Mouse (Mus musculus) MEL (cell line): Measurements from ENCODE around the gene Daam1. TPM values are rescaled to one million over a fixed set of nuclear protein-coding genes. Genes with fewer than 3 reads are reported as not detected.

Source experiments
- DNase-seq: peaks from one replicate; pipeline ENCODE4 v3.0.0; 2011; ENCODE audit warnings: low read depth, low spot score
- H3K27ac ChIP-seq: 2 replicates; pipeline ENCODE4 v1.5.1; 2012; ENCODE audit warnings: low read depth, mild to moderate bottlenecking, control low read depth, low read length, moderate library complexity; ENCODE audit not compliant: control insufficient read depth
- H3K27me3 ChIP-seq, 2 experiments: fragments of 150-350 bp in 1 of 2; sonication (generic) in 1 of 2; 2 replicates each; pipeline ENCODE4 v1.6.1; 2012; ENCODE audit warnings: low read length in 2 of 2, mild to moderate bottlenecking in 2 of 2, improper control_type of control experiment in 1 of 2, moderate library complexity in 1 of 2; ENCODE audit not compliant: insufficient read depth in 2 of 2, control insufficient read depth in 1 of 2
- H3K36me3 ChIP-seq, 2 experiments: 2 replicates each; pipeline ENCODE4 v1.6.1; 2012 to 2014; ENCODE audit warnings: low read length in 2 of 2, improper control_type of control experiment in 1 of 2, inconsistent platforms in 1 of 2, mild to moderate bottlenecking in 1 of 2; ENCODE audit not compliant: insufficient read depth in 2 of 2, control insufficient read depth in 1 of 2
- H3K4me1 ChIP-seq, 2 experiments: fragments of 150-350 bp in 1 of 2; sonication (generic) in 1 of 2; 2 replicates each; pipeline ENCODE4 v1.6.1; 2012; ENCODE audit warnings: low read length in 2 of 2, improper control_type of control experiment in 1 of 2, mild to moderate bottlenecking in 1 of 2; ENCODE audit not compliant: insufficient read depth in 2 of 2, control insufficient read depth in 1 of 2
- H3K4me3 ChIP-seq, 2 experiments: fragments of 150-350 bp in 1 of 2; sonication (generic) in 1 of 2; 2 replicates each; pipeline ENCODE4 v1.5.1; 2012; ENCODE audit warnings: low read depth in 2 of 2, low read length in 2 of 2, mild to moderate bottlenecking in 2 of 2, moderate library complexity in 2 of 2, control low read depth in 1 of 2, improper control_type of control experiment in 1 of 2; ENCODE audit not compliant: control insufficient read depth in 1 of 2, insufficient read depth in 1 of 2
- H3K79me2 ChIP-seq: 2 replicates; pipeline ENCODE4 v1.6.1; 2012; ENCODE audit warnings: mild to moderate bottlenecking, low read length, moderate library complexity; ENCODE audit not compliant: control insufficient read depth, poor library complexity, insufficient read depth
- H3K9ac ChIP-seq: 2 replicates; pipeline ENCODE4 v1.6.1; 2012; ENCODE audit warnings: low read depth, mild to moderate bottlenecking, control low read depth, low read length, moderate library complexity; ENCODE audit not compliant: control insufficient read depth, poor library complexity, severe bottlenecking
- H3K9me3 ChIP-seq: fragments of 150-350 bp; sonication (generic); replicated peaks from 2 replicates; pipeline ENCODE4 v1.6.1; 2012; ENCODE audit warnings: mild to moderate bottlenecking, low read length, improper control_type of control experiment, moderate library complexity; ENCODE audit not compliant: insufficient read depth
- CHD1 ChIP-seq: IDR thresholded peaks from 2 replicates; pipeline ENCODE4 v1.6.1; 2012; ENCODE audit warnings: low read depth, mild to moderate bottlenecking, inconsistent platforms, low read length, improper control_type of control experiment
- CHD2 ChIP-seq: IDR thresholded peaks from 2 replicates; pipeline ENCODE4 v1.6.1; 2011; ENCODE audit warnings: low read length, improper control_type of control experiment
- CTCF ChIP-seq, 3 experiments: IDR thresholded peaks in 2 of 3; conservative IDR thresholded peaks in 1 of 3; 2 replicates each; pipeline ENCODE4 v1.5.1; 2011 to 2012; ENCODE audit warnings: low read length in 3 of 3, low read depth in 2 of 3, mild to moderate bottlenecking in 2 of 3, improper control_type of control experiment in 1 of 3, inconsistent platforms in 1 of 3, mixed read lengths in 1 of 3, moderate library complexity in 1 of 3; ENCODE audit not compliant: control insufficient read depth in 1 of 3, insufficient read depth in 1 of 3, poor library complexity in 1 of 3, severe bottlenecking in 1 of 3
- E2F4 ChIP-seq: IDR thresholded peaks from 2 replicates; pipeline ENCODE4 v1.6.1; 2011; ENCODE audit warnings: low read depth, low read length, improper control_type of control experiment, borderline replicate concordance
- ELF1 ChIP-seq: IDR thresholded peaks from 2 replicates; pipeline ENCODE4 v1.6.1; 2014; ENCODE audit warnings: low read depth, mild to moderate bottlenecking, inconsistent platforms, low read length, improper control_type of control experiment, moderate library complexity
- EP300 ChIP-seq, 2 experiments: IDR thresholded peaks; 2 replicates each; pipeline ENCODE4 v1.6.1; 2011; ENCODE audit warnings: improper control_type of control experiment in 2 of 2, low read length in 2 of 2, low read depth in 1 of 2, mild to moderate bottlenecking in 1 of 2
- GABPA ChIP-seq: IDR thresholded peaks from 2 replicates; pipeline ENCODE4 v1.6.1; 2012; ENCODE audit warnings: low read depth, mild to moderate bottlenecking, inconsistent platforms, low read length, improper control_type of control experiment, moderate library complexity
- HCFC1 ChIP-seq: IDR thresholded peaks from 2 replicates; pipeline ENCODE4 v1.6.1; 2012; ENCODE audit warnings: low read depth, mild to moderate bottlenecking, inconsistent platforms, low read length, improper control_type of control experiment, moderate library complexity
- MAFK ChIP-seq: IDR thresholded peaks from 2 replicates; pipeline ENCODE4 v1.6.1; 2011; ENCODE audit warnings: low read depth, mild to moderate bottlenecking, low read length, improper control_type of control experiment, borderline replicate concordance
- MAX ChIP-seq: IDR thresholded peaks from 2 replicates; pipeline ENCODE4 v1.6.1; 2011; ENCODE audit warnings: low read length, improper control_type of control experiment
- MAZ ChIP-seq: IDR thresholded peaks from 2 replicates; pipeline ENCODE4 v1.6.1; 2012; ENCODE audit warnings: low read depth, mild to moderate bottlenecking, inconsistent platforms, low read length, improper control_type of control experiment
- MEF2A ChIP-seq: IDR thresholded peaks from 2 replicates; pipeline ENCODE4 v1.6.1; 2014; ENCODE audit warnings: low read depth, mild to moderate bottlenecking, inconsistent platforms, low read length, improper control_type of control experiment; ENCODE audit not compliant: poor library complexity, insufficient replicate concordance, severe bottlenecking; ENCODE audit errors: extremely low read depth
- MXI1 ChIP-seq: IDR thresholded peaks from 2 replicates; pipeline ENCODE4 v1.6.1; 2011; ENCODE audit warnings: mild to moderate bottlenecking, low read depth, low read length, improper control_type of control experiment
- MYC ChIP-seq: IDR thresholded peaks from 2 replicates; pipeline ENCODE4 v1.6.1; 2011; ENCODE audit warnings: low read depth, mild to moderate bottlenecking, low read length, improper control_type of control experiment, moderate library complexity
- NRF1 ChIP-seq: IDR thresholded peaks from 2 replicates; pipeline ENCODE4 v1.6.1; 2014; ENCODE audit warnings: low read depth, mild to moderate bottlenecking, inconsistent platforms, low read length, improper control_type of control experiment, moderate library complexity; ENCODE audit not compliant: poor library complexity, insufficient read depth, severe bottlenecking
- POLR2A ChIP-seq, 2 experiments: IDR thresholded peaks; 2 replicates each; pipeline ENCODE4 v1.6.1; 2011 to 2012; ENCODE audit warnings: low read length in 2 of 2, mild to moderate bottlenecking in 2 of 2, control low read depth in 1 of 2, improper control_type of control experiment in 1 of 2, low read depth in 1 of 2, moderate library complexity in 1 of 2; ENCODE audit not compliant: control insufficient read depth in 1 of 2, insufficient read depth in 1 of 2, poor library complexity in 1 of 2
- POLR2AphosphoS5 ChIP-seq: IDR thresholded peaks from 2 replicates; pipeline ENCODE4 v1.6.1; 2012; ENCODE audit warnings: low read depth, borderline replicate concordance, mild to moderate bottlenecking, inconsistent platforms, low read length, moderate library complexity, mixed read lengths
- RCOR1 ChIP-seq: IDR thresholded peaks from 2 replicates; pipeline ENCODE4 v1.6.1; 2012; ENCODE audit warnings: low read depth, mild to moderate bottlenecking, inconsistent platforms, low read length, improper control_type of control experiment
- SIN3A ChIP-seq: IDR thresholded peaks from 2 replicates; pipeline ENCODE4 v1.6.1; 2012; ENCODE audit warnings: low read length, improper control_type of control experiment, inconsistent platforms
- SMC3 ChIP-seq: IDR thresholded peaks from 2 replicates; pipeline ENCODE4 v1.6.1; 2011; ENCODE audit warnings: low read depth, low read length, improper control_type of control experiment
- TAL1 ChIP-seq: IDR thresholded peaks from 2 replicates; pipeline ENCODE4 v1.6.1; 2012; ENCODE audit warnings: mild to moderate bottlenecking, inconsistent platforms, low read length, moderate library complexity, mixed read lengths
- TBP ChIP-seq: IDR thresholded peaks from 2 replicates; pipeline ENCODE4 v1.8.0; 2011; ENCODE audit warnings: low read depth, low read length, improper control_type of control experiment
- UBTF ChIP-seq: IDR thresholded peaks from 2 replicates; pipeline ENCODE4 v1.6.1; 2012; ENCODE audit warnings: low read depth, mild to moderate bottlenecking, inconsistent platforms, low read length, improper control_type of control experiment, moderate library complexity, borderline replicate concordance; ENCODE audit not compliant: insufficient read depth
- USF1 ChIP-seq: IDR thresholded peaks from 2 replicates; pipeline ENCODE4 v1.6.1; 2014; ENCODE audit warnings: low read depth, mild to moderate bottlenecking, inconsistent platforms, low read length, improper control_type of control experiment, moderate library complexity
- ZMIZ1 ChIP-seq: IDR thresholded peaks from 2 replicates; pipeline ENCODE4 v1.6.1; 2012; ENCODE audit warnings: low read depth, mild to moderate bottlenecking, inconsistent platforms, low read length, improper control_type of control experiment, moderate library complexity
- polyA plus RNA-seq, 2 experiments: library from polyadenylated mRNA; stranded (reverse) in 1 of 2; unstranded in 1 of 2; fragments of >175 nt in 1 of 2; fragments of >200 nt in 1 of 2; gene quantifications; 2 replicates each; pipeline versions ENCODE4 v1.2.1 to v1.2.4; 2012; ENCODE audit warnings: low replicate concordance in 2 of 2, low read depth in 1 of 2; ENCODE audit not compliant: insufficient read length in 2 of 2, insufficient read depth in 1 of 2, missing spikeins in 1 of 2
- total RNA-seq: library from RNA; depleted of rRNA; stranded (reverse); fragments of 300-350 nt; gene quantifications from 2 replicates; pipeline ENCODE4 v1.2.3, GENCODE M21; 2012

Daam1 gene
- total and polyA plus RNA-seq, 3 experiments: 9.2 to 12.0 TPM; not detected in 1

- TF ChIP-seq SIN3A (no peak), USF1 (no peak), MAX (no peak), EP300 (IDR thresholded peaks at IDR 0.05; ENCODE audit: low read depth in 1 of 2, low read length in 2 of 2) (no peak), RCOR1 (no peak), MAFK (no peak), TBP (no peak), CHD2 (no peak), TAL1 (no peak), UBTF (no peak), POLR2AphosphoS5 (no peak), GABPA (no peak)
- no peak overlapping the region for H3K4me3 ChIP-seq
- no peaks in the 10 kb centered on the region for H3K27me3 ChIP-seq
- peaks cover 5% of the 10 kb centered on the region; the same call in 1 of the 2 replicates for H3K79me2 ChIP-seq
- no peaks in the 10 kb centered on the region; a peak in 2 of 4 replicates for H3K36me3 ChIP-seq
- no peak for DNase-seq
- H3K9ac ChIP-seq: no peak overlapping the region
- H3K27ac ChIP-seq: no peak overlapping the region
- H3K9me3 ChIP-seq: no peaks in the 10 kb centered on the region
- H3K4me1 ChIP-seq: peaks cover 0 to 3% of the 10 kb centered on the region in 2 experiments; a peak in 3 of 4 replicates
Observed at GRCm38 (mm10) chr12:71852678-71853077, 21.8 kb downstream of the Daam1 start.

GRCm38 (mm10) chr12:71853694-71854093 is 22.8 kb downstream of the Daam1 start:
- TF ChIP-seq NRF1 (no peak), MYC (no peak), MXI1 (no peak), UBTF (no peak), HCFC1 (no peak), E2F4 (no peak), POLR2AphosphoS5 (no peak), POLR2A (IDR thresholded peaks at IDR 0.05; ENCODE audit: control insufficient read depth in 1 of 2, insufficient read depth in 1 of 2, low read depth in 1 of 2, low read length in 2 of 2, poor library complexity in 1 of 2) (no peak), GABPA (no peak), MAX (no peak), CHD2 (no peak), ELF1 (no peak), SMC3 (no peak), CHD1 (no peak), CTCF (IDR thresholded peaks at IDR 0.05 in 2 of 3, conservative IDR thresholded peaks at IDR 0.05 in 1 of 3; ENCODE audit: control insufficient read depth in 1 of 3, insufficient read depth in 1 of 3, low read depth in 2 of 3, low read length in 3 of 3, poor library complexity in 1 of 3, severe bottlenecking in 1 of 3) (no peak), MEF2A (no peak), MAZ (no peak), ZMIZ1 (no peak), EP300 (IDR thresholded peaks at IDR 0.05; ENCODE audit: low read depth in 1 of 2, low read length in 2 of 2) (no peak)
- H3K4me1 ChIP-seq: peaks cover 0 to 3% of the 10 kb centered on the region in 2 experiments; a peak in 3 of 4 replicates
- no peaks in the 10 kb centered on the region for H3K27me3 ChIP-seq
- no peaks in the 10 kb centered on the region for H3K9me3 ChIP-seq
- no peak overlapping the region for H3K4me3 ChIP-seq
- no peaks in the 10 kb centered on the region; a peak in 1 of 4 replicates for H3K36me3 ChIP-seq
- H3K79me2 ChIP-seq: peaks cover 5% of the 10 kb centered on the region; the same call in 1 of the 2 replicates
- DNase-seq: no peak
- no peak overlapping the region for H3K27ac ChIP-seq
- no peak overlapping the region for H3K9ac ChIP-seq
